Mouse (Mus musculus) liver, embryonic 11.5 days (tissue): ENCODE measurements around the gene Msmp. TPM values are rescaled to one million over a fixed set of nuclear protein-coding genes. Genes with fewer than 3 reads are reported as not detected.

Experiments
- ATAC-seq: fragments of 200-750 bp; cut with Nextera tagmentation; replicated peaks from 2 replicates; pipeline ENCODE4 v1.8.0; 2017; ENCODE audit warnings: moderate number of reproducible peaks, mild to moderate bottlenecking, moderate TSS enrichment, moderate library complexity; ENCODE audit not compliant: low FRiP score
- DNase-seq: peaks from one replicate; pipeline ENCODE4 v3.0.0-alpha.2; 2017; ENCODE audit warnings: low spot score
- H3K27ac ChIP-seq: fragments of 300-500 bp; sonication (generic); 2 replicates; pipeline ENCODE4 v1.5.1; 2014; ENCODE audit warnings: mild to moderate bottlenecking, low read depth, low read length, control low read depth
- H3K27me3 ChIP-seq: fragments of 300-500 bp; sonication (generic); replicated peaks from 2 replicates; pipeline ENCODE4 v1.6.1; 2014; ENCODE audit warnings: low read length, mixed read lengths; ENCODE audit not compliant: control insufficient read depth, insufficient read depth
- H3K36me3 ChIP-seq: fragments of 300-500 bp; sonication (generic); 2 replicates; pipeline ENCODE4 v1.6.1; 2014; ENCODE audit warnings: mild to moderate bottlenecking, low read length, moderate library complexity, mixed read lengths; ENCODE audit not compliant: control insufficient read depth, insufficient read depth
- H3K4me1 ChIP-seq: fragments of 300-500 bp; sonication (generic); replicated peaks from 2 replicates; pipeline ENCODE4 v1.6.1; 2014; ENCODE audit warnings: low read length, mixed read lengths; ENCODE audit not compliant: control insufficient read depth, insufficient read depth
- H3K4me2 ChIP-seq: fragments of 300-500 bp; sonication (generic); 2 replicates; pipeline ENCODE4 v1.6.1; 2014; ENCODE audit warnings: mild to moderate bottlenecking, control low read depth, moderate library complexity
- H3K4me3 ChIP-seq: fragments of 300-500 bp; sonication (generic); 2 replicates; pipeline ENCODE4 v1.5.1; 2014; ENCODE audit warnings: low read depth, low read length, control low read depth
- H3K9ac ChIP-seq: fragments of 300-500 bp; sonication (generic); 2 replicates; pipeline ENCODE4 v1.6.1; 2014; ENCODE audit warnings: low read depth, low read length, control low read depth
- H3K9me3 ChIP-seq: fragments of 300-500 bp; sonication (generic); 2 replicates; pipeline ENCODE4 v1.6.1; 2016; ENCODE audit warnings: low read length, inconsistent platforms, mixed read lengths; ENCODE audit not compliant: control insufficient read depth
- WGBS: fragments of 180-500 bp; shearing (Covaris S2); extraction: QIAGEN DNeasy Blood & Tissue Kit; methylation state at CpG from one replicate; pipeline ENCODE4 v1.1.7; 2014; 5-methylcytosine and 5-hydroxymethylcytosine counted together
- polyA plus RNA-seq: library from polyadenylated mRNA; unstranded; fragments of >200 nt; fragmentation: Nextera tagmentation; extraction: Ambion mirVana; gene quantifications from 2 replicates; pipeline ENCODE4 v1.2.1, GENCODE M21; 2014

Msmp gene
- 0.75 and 2.2 TPM in 2 replicates for polyA plus RNA-seq

- Histone ChIP-seq H3K9me3 (no peaks in the 10 kb centered on the region), H3K36me3 (peaks cover 18% of the 10 kb centered on the region), H3K4me3 (no peak within 1 kb of the TSS), H3K9ac (no peak within 1 kb of the TSS), H3K27me3 (no peaks in the 10 kb centered on the region), H3K4me1 (peaks cover 18% of the 10 kb centered on the region), H3K4me2 (no peak within 1 kb of the TSS), H3K27ac (no peak within 1 kb of the TSS)
- ATAC-seq: no peak
- 69% methylated on average over 12 of the region's 12 CpGs for WGBS
- DNase-seq: no peak
These were observed at the start of gene Msmp for GRCm38 (mm10) chr4:43584444-43585416. Gene Msmp (minus strand): TSS chr4:43584494.

- no peak for ATAC-seq
- Histone ChIP-seq H3K4me3 (no peak overlapping the region), H3K9me3 (no peaks in the 10 kb centered on the region), H3K4me2 (no peak overlapping the region), H3K36me3 (no peaks in the 10 kb centered on the region), H3K27ac (no peak overlapping the region), H3K9ac (no peak overlapping the region), H3K4me1 (0 out of 2 replicates have a peak, but pooled peaks cover 8% of the 10 kb centered on the region), H3K27me3 (peaks cover 26% of the 10 kb centered on the region)
- DNase-seq: no peak
- WGBS: 92% methylated on average over 2 of the region's 2 CpGs
These were observed 49.4 kb upstream of the Msmp start for GRCm38 (mm10) chr4:43633736-43634135.

- no peak for ATAC-seq
- 79% methylated on average over 8 of the region's 8 CpGs for WGBS
- Histone ChIP-seq H3K4me3 (no peak overlapping the region), H3K27me3 (peaks cover 26% of the 10 kb centered on the region), H3K4me2 (no peak overlapping the region), H3K9ac (no peak overlapping the region), H3K36me3 (no peaks in the 10 kb centered on the region), H3K4me1 (0 out of 2 replicates have a peak, but pooled peaks cover 8% of the 10 kb centered on the region), H3K9me3 (no peaks in the 10 kb centered on the region), H3K27ac (no peak overlapping the region)
- DNase-seq: peak; percentile 28
These were observed 49.0 kb upstream of the Msmp start for GRCm38 (mm10) chr4:43633296-43633695.

- H3K9ac ChIP-seq: peak overlapping the region; percentile 71
- H3K4me1 ChIP-seq: 0 out of 2 replicates have a peak, but pooled peaks cover 8% of the 10 kb centered on the region
- no peaks in the 10 kb centered on the region for H3K36me3 ChIP-seq
- no peaks in the 10 kb centered on the region for H3K9me3 ChIP-seq
- 56% methylated on average over 42 of the region's 42 CpGs for WGBS
- H3K27me3 ChIP-seq: peaks cover 26% of the 10 kb centered on the region
- peak overlapping the region; percentile 64 for H3K4me3 ChIP-seq
- ATAC-seq (no peak), DNase-seq (peak; percentile 31)
- H3K27ac ChIP-seq: no peak overlapping the region
- H3K4me2 ChIP-seq: peak overlapping the region; percentile 96
These were observed 47.9 kb upstream of the Msmp start for GRCm38 (mm10) chr4:43631956-43632920.

GRCm38 (mm10) chr4:43631046-43631955 lies 47.0 kb upstream of the Msmp start, which contains the start of gene Npr2:
Gene Npr2 (plus strand): TSS chr4:43631935.
- 0 out of 2 replicates have a peak, but pooled peaks cover 8% of the 10 kb centered on the region for H3K4me1 ChIP-seq
- WGBS: 4% methylated on average over 35 of the region's 70 CpGs
- peak; percentile 64 for DNase-seq
- no peaks in the 10 kb centered on the region for H3K36me3 ChIP-seq
- H3K4me3 ChIP-seq: peak within 1 kb of the TSS; percentile 64
- ATAC-seq: peak; percentile 39
- H3K27me3 ChIP-seq: peaks cover 26% of the 10 kb centered on the region
- H3K9me3 ChIP-seq: no peaks in the 10 kb centered on the region
- H3K9ac ChIP-seq: peak within 1 kb of the TSS; percentile 71
- peak within 1 kb of the TSS; percentile 96 for H3K4me2 ChIP-seq
- no peak within 1 kb of the TSS for H3K27ac ChIP-seq

GRCm38 (mm10) chr4:43630671-43631045 lies 46.4 kb upstream of the Msmp start:
- WGBS: 29% methylated on average over 5 of the region's 5 CpGs
- peak; percentile 41 for DNase-seq
- H3K4me1 ChIP-seq: 0 out of 2 replicates have a peak, but pooled peaks cover 8% of the 10 kb centered on the region
- no peak overlapping the region for H3K27ac ChIP-seq
- H3K27me3 ChIP-seq: peaks cover 26% of the 10 kb centered on the region
- no peak overlapping the region for H3K9ac ChIP-seq
- H3K4me3 ChIP-seq: peak overlapping the region; percentile 64; the same call in 1 of the 2 replicates
- H3K36me3 ChIP-seq: no peaks in the 10 kb centered on the region
- no peaks in the 10 kb centered on the region for H3K9me3 ChIP-seq
- no peak for ATAC-seq
- H3K4me2 ChIP-seq: peak overlapping the region; percentile 96

GRCm38 (mm10) chr4:43630030-43630581 lies 45.8 kb upstream of the Msmp start:
- Histone ChIP-seq H3K27me3 (peaks cover 26% of the 10 kb centered on the region), H3K4me2 (peak overlapping the region; percentile 34), H3K27ac (no peak overlapping the region), H3K4me1 (0 out of 2 replicates have a peak, but pooled peaks cover 8% of the 10 kb centered on the region), H3K36me3 (no peaks in the 10 kb centered on the region), H3K4me3 (no peak overlapping the region), H3K9me3 (peaks cover 5% of the 10 kb centered on the region), H3K9ac (no peak overlapping the region)
- WGBS: 11% methylated on average over 5 of the region's 5 CpGs
- peak; percentile 68 for DNase-seq
- peak; percentile 65 for ATAC-seq
